Mouse (Mus musculus) heart, embryonic 11.5 days (tissue): ENCODE measurements around the gene Ccdc85b. TPM values are rescaled to one million over a fixed set of nuclear protein-coding genes. Genes with fewer than 3 reads are reported as not detected.
A peak's percentile ranks its signal among the peaks of the same experiment; 100 is the strongest.

ENCODE experiments used
- ATAC-seq: fragments of 200-750 bp; cut with Nextera tagmentation; replicated peaks from 2 replicates; pipeline ENCODE4 v1.8.0; 2017; ENCODE audit warnings: moderate library complexity; ENCODE audit not compliant: insufficient number of reproducible peaks, low FRiP score, low TSS enrichment
- H3K27ac ChIP-seq: fragments of 300-500 bp; sonication (generic); 2 replicates; pipeline ENCODE4 v1.5.1; 2014; ENCODE audit warnings: mild to moderate bottlenecking, low read depth, low read length
- H3K27me3 ChIP-seq: fragments of 300-500 bp; sonication (generic); 2 replicates; pipeline ENCODE4 v1.6.1; 2014; ENCODE audit warnings: mild to moderate bottlenecking, low read length, mixed read lengths; ENCODE audit not compliant: control insufficient read depth, insufficient read depth
- H3K36me3 ChIP-seq: fragments of 300-500 bp; sonication (generic); 2 replicates; pipeline ENCODE4 v1.6.1; 2014; ENCODE audit warnings: mild to moderate bottlenecking, low read length, moderate library complexity, mixed read lengths; ENCODE audit not compliant: control insufficient read depth, insufficient read depth
- H3K4me1 ChIP-seq: fragments of 300-500 bp; sonication (generic); 2 replicates; pipeline ENCODE4 v1.6.1; 2014; ENCODE audit warnings: low read length; ENCODE audit not compliant: control insufficient read depth, insufficient read depth
- H3K4me2 ChIP-seq: fragments of 300-500 bp; sonication (generic); 2 replicates; pipeline ENCODE4 v1.6.1; 2014; ENCODE audit warnings: mild to moderate bottlenecking, moderate library complexity
- H3K4me3 ChIP-seq: fragments of 300-500 bp; sonication (generic); 2 replicates; pipeline ENCODE4 v1.5.1; 2014; ENCODE audit warnings: low read depth, low read length
- H3K9ac ChIP-seq: fragments of 300-500 bp; sonication (generic); 2 replicates; pipeline ENCODE4 v1.6.1; 2014; ENCODE audit warnings: mild to moderate bottlenecking, low read depth, low read length, moderate library complexity
- H3K9me3 ChIP-seq: fragments of 300-500 bp; sonication (generic); replicated peaks from 2 replicates; pipeline ENCODE4 v1.6.1; 2016; ENCODE audit warnings: low read length; ENCODE audit not compliant: control insufficient read depth
- WGBS: fragments of 180-500 bp; shearing (Covaris S2); extraction: QIAGEN DNeasy Blood & Tissue Kit; methylation state at CpG from one replicate; pipeline ENCODE4 v1.1.7; 2014; ENCODE audit not compliant: insufficient replicate concordance; 5-methylcytosine and 5-hydroxymethylcytosine counted together
- polyA plus RNA-seq: library from polyadenylated mRNA; unstranded; fragments of >200 nt; fragmentation: Nextera tagmentation; extraction: Ambion mirVana; gene quantifications from 2 replicates; pipeline ENCODE4 v1.2.1, GENCODE M21; 2014

Gene Ccdc85b
- polyA plus RNA-seq, 1 experiment from 2014 or later = 8.1 TPM

DNA sequence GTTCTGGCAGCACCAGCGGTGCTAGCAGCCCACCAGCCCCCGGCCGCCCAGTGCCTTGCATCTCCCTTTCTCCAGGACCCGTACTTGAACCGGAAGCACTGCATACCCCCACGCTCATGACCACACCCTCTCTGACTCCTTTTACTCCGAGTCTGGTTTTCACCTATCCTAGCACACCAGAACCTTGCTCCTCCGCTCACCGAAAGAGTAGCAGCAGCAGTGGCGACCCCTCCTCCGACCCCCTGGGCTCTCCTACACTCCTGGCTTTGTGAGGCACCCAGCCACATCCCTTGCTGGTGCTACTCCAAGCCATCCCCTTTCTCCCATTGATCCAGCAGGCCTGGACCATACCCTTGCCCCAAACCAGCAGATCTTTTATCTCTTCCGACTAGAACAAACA is 2.7 kb downstream of the Ccdc85b start:
- Histone ChIP-seq H3K27ac (no peak overlapping the region), H3K9me3 (no peaks in the 10 kb centered on the region), H3K9ac (peak overlapping the region; percentile 95; the same call in 1 of the 2 replicates), H3K4me2 (peak overlapping the region; percentile 100), H3K4me1 (peaks cover 21% of the 10 kb centered on the region), H3K36me3 (no peaks in the 10 kb centered on the region), H3K27me3 (peaks cover 5% of the 10 kb centered on the region; the same call in 1 of the 2 replicates), H3K4me3 (peak overlapping the region; percentile 87)
- 59% methylated on average over 12 of the region's 12 CpGs for WGBS
- no peak for ATAC-seq

DNA sequence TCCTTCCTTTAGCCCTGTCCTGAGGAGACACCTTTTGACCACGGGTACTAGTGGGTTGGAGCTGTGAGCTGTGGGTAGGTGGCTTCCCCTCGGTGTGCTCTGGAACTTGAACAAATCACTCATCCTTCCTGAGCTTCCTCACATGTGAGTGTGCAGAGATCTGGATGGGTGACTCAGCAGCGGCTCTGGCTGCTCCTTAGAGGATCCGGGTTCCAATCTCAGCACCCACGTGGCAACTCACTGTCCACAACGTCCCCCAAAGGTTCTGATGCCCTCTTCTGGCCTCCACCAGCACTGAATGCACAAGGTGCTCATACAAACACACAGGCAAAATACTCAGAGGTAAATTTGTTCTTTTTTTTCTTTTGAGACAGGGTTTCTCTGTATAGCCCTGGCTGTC is 5.9 kb downstream of the Ccdc85b start:
- Histone ChIP-seq H3K9me3 (no peaks in the 10 kb centered on the region), H3K4me1 (peaks cover 36% of the 10 kb centered on the region), H3K9ac (no peak overlapping the region), H3K27me3 (peaks cover 35% of the 10 kb centered on the region), H3K36me3 (no peaks in the 10 kb centered on the region), H3K4me3 (no peak overlapping the region), H3K27ac (no peak overlapping the region), H3K4me2 (no peak overlapping the region)
- ATAC-seq = no peak
- WGBS = 70% methylated on average over 6 of the region's 6 CpGs

DNA sequence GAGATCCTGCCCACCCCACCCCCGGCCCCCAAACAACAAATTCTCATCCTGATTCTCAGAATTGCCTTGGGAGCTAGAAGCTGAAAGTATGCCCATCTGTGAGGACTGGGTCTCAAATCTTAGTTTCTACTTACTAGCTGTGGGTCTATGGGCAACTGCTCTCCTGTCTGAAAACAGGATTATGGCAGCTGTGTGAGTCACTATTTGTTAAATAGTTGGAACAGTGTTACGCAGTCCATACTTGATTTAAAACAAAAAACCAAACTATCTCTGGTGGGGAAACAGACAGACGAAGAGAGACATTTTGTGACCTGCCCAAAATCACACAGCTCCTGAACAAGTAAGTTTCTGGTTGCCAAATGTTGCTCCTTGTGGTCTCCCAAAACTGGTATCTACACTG is 8.0 kb downstream of the Ccdc85b start:
- Histone ChIP-seq H3K36me3 (no peaks in the 10 kb centered on the region), H3K27me3 (peaks cover 48% of the 10 kb centered on the region), H3K4me1 (peaks cover 21% of the 10 kb centered on the region), H3K9me3 (no peaks in the 10 kb centered on the region), H3K27ac (no peak overlapping the region), H3K4me3 (no peak overlapping the region), H3K4me2 (no peak overlapping the region), H3K9ac (no peak overlapping the region)
- WGBS = 77% methylated on average over 3 of the region's 3 CpGs
- ATAC-seq = no peak

DNA sequence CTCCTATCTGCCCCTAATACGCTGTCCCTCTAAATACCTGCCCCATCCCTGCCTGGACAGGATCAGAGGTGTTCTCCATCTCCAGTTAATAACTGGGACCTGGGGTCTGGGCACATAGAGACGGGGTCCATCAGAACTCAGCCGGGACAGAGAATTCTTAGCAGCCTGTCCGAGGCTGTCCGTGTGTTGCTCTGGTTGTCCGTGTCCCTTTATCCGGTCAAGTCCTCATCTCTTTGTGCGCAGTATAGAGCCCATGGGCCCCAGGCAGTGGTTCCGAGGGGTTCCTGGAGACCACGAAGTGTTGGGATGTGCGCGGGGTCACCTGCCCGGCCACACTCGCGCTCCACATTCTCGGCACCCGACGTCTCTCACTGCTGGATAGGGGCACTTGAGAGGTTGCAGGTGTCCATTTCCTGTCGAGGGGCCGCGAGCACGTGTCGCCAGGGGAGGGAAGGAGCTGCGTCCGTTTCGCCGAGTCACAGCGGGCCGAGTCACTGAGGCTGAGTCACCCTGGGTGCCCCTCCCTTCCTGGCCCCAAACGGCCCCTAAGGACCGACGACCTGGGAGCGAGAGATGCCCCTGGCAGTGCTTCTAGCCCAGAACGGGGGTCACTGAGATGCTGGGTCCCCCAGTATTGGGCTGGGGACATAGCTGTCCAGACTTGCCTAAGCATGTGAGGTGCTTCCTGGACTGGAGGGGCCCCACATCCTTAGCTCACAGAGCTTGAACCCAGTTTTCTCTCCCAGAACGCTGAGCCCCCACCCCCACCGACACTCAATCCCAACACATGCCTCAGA is 9.1 kb downstream of the Ccdc85b start:
- Histone ChIP-seq H3K27me3 (peaks cover 53% of the 10 kb centered on the region), H3K4me1 (peaks cover 21% of the 10 kb centered on the region), H3K27ac (no peak overlapping the region), H3K36me3 (no peaks in the 10 kb centered on the region), H3K4me2 (peak overlapping the region; percentile 92), H3K9me3 (no peaks in the 10 kb centered on the region), H3K9ac (peak overlapping the region; percentile 50; the same call in 1 of the 2 replicates), H3K4me3 (peak overlapping the region; percentile 57)
- WGBS = 7% methylated on average over 30 of the region's 36 CpGs
- ATAC-seq = peak; percentile 53; the same call in 1 of the 2 replicates

- H3K4me1 ChIP-seq = peaks cover 21% of the 10 kb centered on the region
- H3K4me3 ChIP-seq = peak within 1 kb of the TSS; percentile 57
- peak within 1 kb of the TSS; percentile 50 for H3K9ac ChIP-seq
- peaks cover 53% of the 10 kb centered on the region for H3K27me3 ChIP-seq
- no peaks in the 10 kb centered on the region for H3K36me3 ChIP-seq
- peak; percentile 53; the same call in 1 of the 2 replicates for ATAC-seq
- peak within 1 kb of the TSS; percentile 92 for H3K4me2 ChIP-seq
- H3K27ac ChIP-seq = no peak within 1 kb of the TSS
- H3K9me3 ChIP-seq = no peaks in the 10 kb centered on the region
- WGBS = 1% methylated on average over 66 of the region's 70 CpGs
Measured at GRCm38 (mm10) chr19:5447515-5448353, 10.0 kb downstream of the Ccdc85b start, which contains the start of gene Fosl1. TSS of gene Fosl1 (plus strand) at chr19:5447547.

- Histone ChIP-seq H3K4me1 (peaks cover 21% of the 10 kb centered on the region), H3K9ac (no peak overlapping the region), H3K4me2 (no peak overlapping the region), H3K27ac (no peak overlapping the region), H3K4me3 (no peak overlapping the region), H3K27me3 (peaks cover 53% of the 10 kb centered on the region), H3K36me3 (no peaks in the 10 kb centered on the region), H3K9me3 (no peaks in the 10 kb centered on the region)
- 85% methylated on average over 5 of the region's 5 CpGs for WGBS
- ATAC-seq = no peak
Measured at GRCm38 (mm10) chr19:5445747-5446146, 11.9 kb downstream of the Ccdc85b start.

DNA sequence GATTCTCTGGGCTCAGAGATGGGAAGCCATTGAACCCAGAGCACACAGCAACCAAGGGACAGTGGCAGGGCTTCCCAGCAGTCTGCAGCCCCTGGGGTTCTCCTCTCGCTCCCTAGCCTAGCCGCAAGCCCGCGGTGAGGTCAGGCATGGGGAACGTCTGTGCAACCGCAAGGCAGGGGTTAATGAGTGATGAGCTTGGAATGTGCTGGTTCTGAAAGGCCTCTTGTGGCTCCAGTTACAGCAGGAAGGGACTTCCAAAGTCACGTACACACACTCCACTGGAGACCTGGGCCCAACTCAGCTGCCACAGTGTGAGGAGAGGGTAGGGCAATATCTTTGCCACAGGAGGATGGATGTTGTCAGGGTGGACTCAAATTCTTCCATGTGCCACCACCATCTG is 12.7 kb downstream of the Ccdc85b start:
- no peak for ATAC-seq
- WGBS = 27% methylated on average over 7 of the region's 7 CpGs
- no peak overlapping the region for H3K9ac ChIP-seq
- H3K4me3 ChIP-seq = no peak overlapping the region
- no peak overlapping the region for H3K27ac ChIP-seq
- H3K9me3 ChIP-seq = peaks cover 4% of the 10 kb centered on the region
- peaks cover 19% of the 10 kb centered on the region for H3K4me1 ChIP-seq
- H3K4me2 ChIP-seq = no peak overlapping the region
- no peaks in the 10 kb centered on the region for H3K36me3 ChIP-seq
- H3K27me3 ChIP-seq = peaks cover 48% of the 10 kb centered on the region

GRCm38 (mm10) chr19:5444371-5444908 is 13.3 kb downstream of the Ccdc85b start:
- no peak for ATAC-seq
- H3K4me2 ChIP-seq = no peak overlapping the region
- no peak overlapping the region for H3K27ac ChIP-seq
- peaks cover 45% of the 10 kb centered on the region for H3K27me3 ChIP-seq
- H3K9ac ChIP-seq = no peak overlapping the region
- no peaks in the 10 kb centered on the region for H3K36me3 ChIP-seq
- WGBS = 63% methylated on average over 9 of the region's 9 CpGs
- no peak overlapping the region for H3K4me3 ChIP-seq
- peaks cover 19% of the 10 kb centered on the region for H3K4me1 ChIP-seq
- peaks cover 4% of the 10 kb centered on the region for H3K9me3 ChIP-seq
